Mouse (Mus musculus): ENCODE measurements around the gene Ccdc82. TPM values are rescaled to one million over a fixed set of nuclear protein-coding genes. Genes with fewer than 3 reads are reported as not detected.

Gene Ccdc82
- polyA plus RNA-seq, 2 experiments: 8.2 to 14.7 TPM

- Histone ChIP-seq H3K27ac (replicated peaks; ENCODE audit: low read depth, low read length) (no peak overlapping the region), H3K4me1 (ENCODE audit: control insufficient read depth, insufficient read depth, low read length) (peaks cover 7% of the 10 kb centered on the region; the same call in 1 of the 2 replicates), H3K4me2 (replicated peaks; ENCODE audit: low read depth, low read length, severe bottlenecking) (no peak overlapping the region), H3K9me3 (ENCODE audit: control insufficient read depth, low read length) (no peaks in the 10 kb centered on the region), H3K9ac (ENCODE audit: low read depth, low read length, severe bottlenecking) (no peak overlapping the region), H3K36me3 (ENCODE audit: control insufficient read depth, insufficient read depth, low read length) (no peaks in the 10 kb centered on the region), H3K4me3 (replicated peaks; ENCODE audit: low read length) (no peak overlapping the region), H3K27me3 (ENCODE audit: control insufficient read depth, insufficient read depth, low read length) (no peaks in the 10 kb centered on the region)
- ATAC-seq (ENCODE audit: low FRiP score, low read depth) (no peak), DNase-seq (ENCODE audit: low spot score) (no peak)
- WGBS: 77% methylated on average over 5 of the region's 5 CpGs
- TF ChIP-seq POLR2A (IDR thresholded peaks at IDR 0.05; ENCODE audit: borderline replicate concordance, extremely low read depth, insufficient read depth, insufficient read length): no peak
Measured at GRCm38 (mm10) chr9:13320800-13321364, 74.1 kb downstream of the Ccdc82 start.

GRCm38 (mm10) chr9:13323074-13323473 is 76.3 kb downstream of the Ccdc82 start:
- WGBS: 71% methylated on average over 2 of the region's 2 CpGs
- Histone ChIP-seq H3K27me3 (ENCODE audit: control insufficient read depth, insufficient read depth, low read length) (no peaks in the 10 kb centered on the region), H3K9me3 (ENCODE audit: control insufficient read depth, low read length) (no peaks in the 10 kb centered on the region), H3K36me3 (ENCODE audit: control insufficient read depth, insufficient read depth, low read length) (no peaks in the 10 kb centered on the region), H3K4me3 (replicated peaks; ENCODE audit: low read length) (no peak overlapping the region), H3K4me1 (ENCODE audit: control insufficient read depth, insufficient read depth, low read length) (peaks cover 6% of the 10 kb centered on the region; the same call in 1 of the 2 replicates), H3K27ac (replicated peaks; ENCODE audit: low read depth, low read length) (no peak overlapping the region), H3K4me2 (replicated peaks; ENCODE audit: low read depth, low read length, severe bottlenecking) (no peak overlapping the region), H3K9ac (ENCODE audit: low read depth, low read length, severe bottlenecking) (no peak overlapping the region)
- DNase-seq (ENCODE audit: low spot score): no peak
- TF ChIP-seq POLR2A (IDR thresholded peaks at IDR 0.05; ENCODE audit: borderline replicate concordance, extremely low read depth, insufficient read depth, insufficient read length): no peak
- no peak for ATAC-seq (ENCODE audit: low FRiP score, low read depth)

GRCm38 (mm10) chr9:13323612-13324011 is 76.9 kb downstream of the Ccdc82 start:
- Histone ChIP-seq H3K27me3 (ENCODE audit: control insufficient read depth, insufficient read depth, low read length) (no peaks in the 10 kb centered on the region), H3K4me1 (ENCODE audit: control insufficient read depth, insufficient read depth, low read length) (peaks cover 6% of the 10 kb centered on the region; the same call in 1 of the 2 replicates), H3K4me3 (replicated peaks; ENCODE audit: low read length) (no peak overlapping the region), H3K9ac (ENCODE audit: low read depth, low read length, severe bottlenecking) (no peak overlapping the region), H3K27ac (replicated peaks; ENCODE audit: low read depth, low read length) (no peak overlapping the region), H3K9me3 (ENCODE audit: control insufficient read depth, low read length) (no peaks in the 10 kb centered on the region), H3K36me3 (ENCODE audit: control insufficient read depth, insufficient read depth, low read length) (no peaks in the 10 kb centered on the region), H3K4me2 (replicated peaks; ENCODE audit: low read depth, low read length, severe bottlenecking) (no peak overlapping the region)
- DNase-seq (ENCODE audit: low spot score): no peak
- no peak for ATAC-seq (ENCODE audit: low FRiP score, low read depth)
- 39% methylated on average over 1 of the region's 1 CpGs for WGBS
- TF ChIP-seq POLR2A (IDR thresholded peaks at IDR 0.05; ENCODE audit: borderline replicate concordance, extremely low read depth, insufficient read depth, insufficient read length): no peak

Other genes with a start within 250 kb of the Ccdc82 start
- gene Jrkl, start 1.1 kb upstream of the Ccdc82 start, polyA plus RNA-seq (2012; rRNA removed): 4.2 and 6.0 TPM in 2 replicates
- gene Jrkl, start 1.1 kb upstream of the Ccdc82 start, polyA plus RNA-seq (2014; fragmentation: Nextera tagmentation; extraction: Ambion mirVana): 8.1 and 8.2 TPM in 2 replicates
- gene Maml2, start 51.0 kb downstream of the Ccdc82 start, polyA plus RNA-seq (2012; rRNA removed): 9.9 and 11.4 TPM in 2 replicates
- 10.7 and 12.2 TPM in 2 replicates for gene Maml2, start 51.0 kb downstream of the Ccdc82 start, polyA plus RNA-seq (2014; fragmentation: Nextera tagmentation; extraction: Ambion mirVana)
- not detected in 2 replicates for gene Gm17571, start 199.8 kb downstream of the Ccdc82 start, polyA plus RNA-seq (2012; rRNA removed)
- not detected in 2 replicates for gene Gm17571, start 199.8 kb downstream of the Ccdc82 start, polyA plus RNA-seq (2014; fragmentation: Nextera tagmentation; extraction: Ambion mirVana)

Data from limb, embryonic 14.5 days (tissue).